Mouse (Mus musculus) spleen, postnatal 36 days (tissue): Measurements from ENCODE around the gene Cpne7.

ENCODE experiments used
- DNase-seq, 2 experiments: peaks; one replicate each; pipeline ENCODE4 v3.0.0; 2022; ENCODE audit warnings: low spot score in 2 of 2, mixed read lengths in 1 of 2

The Cpne7 gene

GRCm38 (mm10) chr8:123113908-123114469, 3.2 kb upstream of the Cpne7 start:
- DNase-seq = no peak

- no peak for DNase-seq
Observed at GRCm38 (mm10) chr8:123114644-123115043, 2.5 kb upstream of the Cpne7 start.

- DNase-seq = no peak
Observed at GRCm38 (mm10) chr8:123117744-123118143, 570 bp downstream of the Cpne7 start.

- DNase-seq = no peak
Observed at GRCm38 (mm10) chr8:123122059-123122458, 4.9 kb downstream of the Cpne7 start.

- no peak for DNase-seq
Observed at GRCm38 (mm10) chr8:123122670-123123069, 5.5 kb downstream of the Cpne7 start.

- DNase-seq = peak in 1 of 2 experiments; percentile 28
Observed at GRCm38 (mm10) chr8:123126193-123126816, 9.1 kb downstream of the Cpne7 start.

GRCm38 (mm10) chr8:123131041-123131440, 13.9 kb downstream of the Cpne7 start:
- no peak for DNase-seq

- no peak for DNase-seq
Observed at GRCm38 (mm10) chr8:123132953-123133352, 15.8 kb downstream of the Cpne7 start.

GRCm38 (mm10) chr8:123134149-123134713, 17.1 kb downstream of the Cpne7 start:
- no peak for DNase-seq

- DNase-seq = no peak
Observed at GRCm38 (mm10) chr8:123135406-123135805, 18.2 kb downstream of the Cpne7 start.

GRCm38 (mm10) chr8:123135806-123136205, 18.6 kb downstream of the Cpne7 start:
- no peak for DNase-seq

GRCm38 (mm10) chr8:123136287-123136686, 19.1 kb downstream of the Cpne7 start:
- DNase-seq = no peak

- no peak for DNase-seq
Observed at GRCm38 (mm10) chr8:123137645-123138077, 20.5 kb downstream of the Cpne7 start.

- DNase-seq = no peak
Observed at GRCm38 (mm10) chr8:123138741-123139140, 21.6 kb downstream of the Cpne7 start.

- peak in 1 of 2 experiments; percentile 31 for DNase-seq
Observed at GRCm38 (mm10) chr8:123141741-123142462, 24.7 kb downstream of the Cpne7 start.

- DNase-seq = no peak
Observed at GRCm38 (mm10) chr8:123145279-123145678, 28.1 kb downstream of the Cpne7 start.

GRCm38 (mm10) chr8:123146390-123146789, 29.2 kb downstream of the Cpne7 start:
- DNase-seq = no peak

GRCm38 (mm10) chr8:123150737-123151171, 33.6 kb downstream of the Cpne7 start:
- no peak for DNase-seq

GRCm38 (mm10) chr8:123155177-123155576, 38.0 kb downstream of the Cpne7 start:
- no peak for DNase-seq

- peak; percentile 23 to 43 for DNase-seq
Observed at GRCm38 (mm10) chr8:123156070-123156773, 39.0 kb downstream of the Cpne7 start.

- no peak for DNase-seq
Observed at GRCm38 (mm10) chr8:123157888-123158465, 40.8 kb downstream of the Cpne7 start, which contains the start of gene Sult5a1. Sult5a1 (minus strand) TSS chr8:123158315.
